Mouse (Mus musculus) liver, postnatal 0 days (tissue): ENCODE measurements around the gene Tnfsf13.

Experiments used
- CTCF ChIP-seq: sonication (generic); IDR thresholded peaks from 2 replicates; pipeline ENCODE4 v1.5.1; 2016; ENCODE audit warnings: antibody characterized with exemption, low read depth
- EP300 ChIP-seq: IDR thresholded peaks from 2 replicates; pipeline ENCODE4 v1.6.1; 2016; ENCODE audit warnings: antibody characterized with exemption, low read depth, mild to moderate bottlenecking

DNA sequence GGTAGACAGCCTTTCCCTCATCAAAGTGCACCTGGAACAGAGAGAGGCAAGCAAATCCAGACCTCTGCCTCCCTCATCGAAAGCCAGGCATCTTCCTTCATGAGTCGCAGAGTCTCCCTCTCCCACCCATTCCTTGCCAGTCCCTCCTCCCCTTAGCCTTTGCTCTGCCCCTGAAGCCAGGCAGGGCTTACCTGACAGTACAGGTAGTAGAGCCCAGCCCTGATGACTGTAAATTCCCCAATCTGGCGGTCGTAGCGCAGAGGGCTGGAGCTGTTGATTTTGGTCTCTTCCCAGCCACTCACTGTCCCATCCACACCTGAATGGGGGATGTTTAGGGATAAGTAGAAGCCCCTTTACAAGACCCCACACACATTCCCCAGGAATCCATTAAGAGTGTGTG, 1.5 kb upstream of the Tnfsf13 start:
- no peak for TF ChIP-seq CTCF
- no peak for TF ChIP-seq EP300
